Mouse (Mus musculus) liver, adult 2 months (tissue): Measurements from ENCODE around the gene Dct.

Experiments
- CTCF ChIP-seq: fragments of 200-500 bp; IDR thresholded peaks from 2 replicates; pipeline ENCODE4 v1.5.1; 2011; ENCODE audit warnings: low read depth, low read length, control low read depth
- POLR2A ChIP-seq: fragments of 200-500 bp; IDR thresholded peaks from 2 replicates; pipeline ENCODE4 v1.6.1; 2011; ENCODE audit warnings: low read length, control low read depth; ENCODE audit not compliant: insufficient read depth; ENCODE audit errors: extremely low read depth

GRCm38 (mm10) chr14:118027564-118027963 lies 24.5 kb downstream of the Dct start:
- TF ChIP-seq CTCF (peak; percentile 38), POLR2A (no peak)
